Mouse (Mus musculus) ES-Bruce4 (cell line): ENCODE measurements around the gene Usf1. TPM values are rescaled to one million over a fixed set of nuclear protein-coding genes. Genes with fewer than 3 reads are reported as not detected.

Experiments
- H3K27ac ChIP-seq: 2 replicates; pipeline ENCODE4 v1.5.1; 2012; ENCODE audit warnings: low read length, inconsistent platforms; ENCODE audit not compliant: insufficient read depth
- H3K27me3 ChIP-seq: 2 replicates; pipeline ENCODE4 v1.6.1; 2012; ENCODE audit warnings: mild to moderate bottlenecking, low read length, inconsistent platforms; ENCODE audit not compliant: control insufficient read depth, poor library complexity, insufficient read depth, severe bottlenecking
- H3K36me3 ChIP-seq: 2 replicates; pipeline ENCODE4 v1.6.1; 2012; ENCODE audit warnings: inconsistent platforms, mild to moderate bottlenecking, low read length, moderate library complexity; ENCODE audit not compliant: control insufficient read depth, poor library complexity, insufficient read depth, severe bottlenecking
- H3K4me1 ChIP-seq: one replicate; pipeline ENCODE4 v1.8.1; 2011; ENCODE audit warnings: low read length; ENCODE audit not compliant: control insufficient read depth, insufficient read depth
- H3K4me3 ChIP-seq: 2 replicates; pipeline ENCODE4 v1.5.1; 2011; ENCODE audit warnings: low read depth, mild to moderate bottlenecking, low read length
- H3K9ac ChIP-seq: 2 replicates; pipeline ENCODE4 v1.6.1; 2012; ENCODE audit warnings: low read depth, mild to moderate bottlenecking, inconsistent platforms; ENCODE audit not compliant: poor library complexity, severe bottlenecking
- H3K9me3 ChIP-seq: replicated peaks from 2 replicates; pipeline ENCODE4 v1.6.1; 2012; ENCODE audit warnings: mild to moderate bottlenecking, low read length, inconsistent platforms; ENCODE audit not compliant: control insufficient read depth, poor library complexity, insufficient read depth, severe bottlenecking
- CTCF ChIP-seq: IDR thresholded peaks from one replicate; pipeline ENCODE4 v1.8.1; 2011; ENCODE audit warnings: low read depth, low read length
- EP300 ChIP-seq: IDR thresholded peaks from 2 replicates; pipeline ENCODE4 v1.6.1; 2011; ENCODE audit warnings: low read depth, low read length; ENCODE audit not compliant: insufficient read depth
- POLR2A ChIP-seq: IDR thresholded peaks from one replicate; pipeline ENCODE4 v1.8.1; 2011; ENCODE audit warnings: low read length; ENCODE audit not compliant: insufficient read depth
- polyA plus RNA-seq: library from polyadenylated mRNA; stranded (reverse); fragments of >200 nt; gene quantifications from 2 replicates; pipeline ENCODE4 v1.2.4, GENCODE M21; 2011; ENCODE audit warnings: low read depth; ENCODE audit not compliant: missing spikeins, insufficient read depth, insufficient read length

Gene Usf1
- polyA plus RNA-seq, 1 experiment: 57.7 TPM

GRCm38 (mm10) chr1:171411492-171411941, 404 bp downstream of the Usf1 start:
- H3K36me3 ChIP-seq: peaks cover 12% of the 10 kb centered on the region
- TF ChIP-seq EP300 (no peak), CTCF (no peak), POLR2A (no peak)
- H3K9ac ChIP-seq: peak overlapping the region; percentile 93
- no peaks in the 10 kb centered on the region for H3K27me3 ChIP-seq
- H3K9me3 ChIP-seq: no peaks in the 10 kb centered on the region
- peak overlapping the region; percentile 45; the same call in 1 of the 2 replicates for H3K27ac ChIP-seq
- peaks cover 8% of the 10 kb centered on the region for H3K4me1 ChIP-seq
- peak overlapping the region; percentile 70 for H3K4me3 ChIP-seq

GRCm38 (mm10) chr1:171412001-171412441, 908 bp downstream of the Usf1 start:
- peaks cover 12% of the 10 kb centered on the region for H3K36me3 ChIP-seq
- H3K9me3 ChIP-seq: no peaks in the 10 kb centered on the region
- TF ChIP-seq CTCF: no peak
- 0 out of 2 replicates have a peak, but pooled peaks have one; percentile 13 for TF ChIP-seq EP300
- peak overlapping the region; percentile 45 for H3K27ac ChIP-seq
- peak overlapping the region; percentile 93 for H3K9ac ChIP-seq
- H3K27me3 ChIP-seq: no peaks in the 10 kb centered on the region
- peaks cover 8% of the 10 kb centered on the region for H3K4me1 ChIP-seq
- peak overlapping the region; percentile 70 for H3K4me3 ChIP-seq

GRCm38 (mm10) chr1:171412446-171412845, 1.3 kb downstream of the Usf1 start:
- peak overlapping the region; percentile 93 for H3K9ac ChIP-seq
- no peak for TF ChIP-seq EP300
- no peak for TF ChIP-seq CTCF
- TF ChIP-seq POLR2A: no peak
- H3K27ac ChIP-seq: peak overlapping the region; percentile 45

GRCm38 (mm10) chr1:171413608-171414007, 2.5 kb downstream of the Usf1 start:
- no peaks in the 10 kb centered on the region for H3K9me3 ChIP-seq
- TF ChIP-seq EP300: peak; percentile 65; the same call in 1 of the 2 replicates
- no peak for TF ChIP-seq CTCF
- H3K9ac ChIP-seq: peak overlapping the region; percentile 44; the same call in 1 of the 2 replicates
- peak overlapping the region; percentile 58 for H3K27ac ChIP-seq
- H3K4me3 ChIP-seq: peak overlapping the region; percentile 11
- peaks cover 22% of the 10 kb centered on the region for H3K36me3 ChIP-seq
- peaks cover 8% of the 10 kb centered on the region for H3K4me1 ChIP-seq
- H3K27me3 ChIP-seq: no peaks in the 10 kb centered on the region

More at GRCm38 (mm10) chr1:171412446-171412845, 1.3 kb downstream of the Usf1 start:
- Histone ChIP-seq H3K4me3 (peak overlapping the region; percentile 70; the same call in 1 of the 2 replicates), H3K27me3 (no peaks in the 10 kb centered on the region), H3K9me3 (no peaks in the 10 kb centered on the region), H3K4me1 (peaks cover 8% of the 10 kb centered on the region), H3K36me3 (peaks cover 14% of the 10 kb centered on the region)

- no peaks in the 10 kb centered on the region for H3K9me3 ChIP-seq
- no peaks in the 10 kb centered on the region for H3K27me3 ChIP-seq
- H3K36me3 ChIP-seq: peaks cover 22% of the 10 kb centered on the region
- no peak within 1 kb of the TSS for H3K9ac ChIP-seq
- H3K4me1 ChIP-seq: peaks cover 11% of the 10 kb centered on the region
- peak within 1 kb of the TSS; percentile 82 for H3K27ac ChIP-seq
- no peak within 1 kb of the TSS for H3K4me3 ChIP-seq
- TF ChIP-seq CTCF: no peak
- TF ChIP-seq EP300: no peak
- TF ChIP-seq POLR2A: no peak
These were observed 7.5 kb downstream of the Usf1 start, which contains the start of gene Tstd1 for GRCm38 (mm10) chr1:171418660-171419059. Tstd1 (plus strand) TSS chr1:171418872.

- Histone ChIP-seq H3K9me3 (no peaks in the 10 kb centered on the region), H3K27me3 (no peaks in the 10 kb centered on the region), H3K9ac (no peak overlapping the region), H3K27ac (peak overlapping the region; percentile 82), H3K4me1 (peaks cover 11% of the 10 kb centered on the region), H3K36me3 (peaks cover 22% of the 10 kb centered on the region), H3K4me3 (no peak overlapping the region)
- TF ChIP-seq POLR2A (no peak), CTCF (no peak), EP300 (peak; percentile 78)
These were observed 8.3 kb downstream of the Usf1 start for GRCm38 (mm10) chr1:171419291-171419882.
